Mouse (Mus musculus) erythroblast, embryonic 14.5 days (primary cell): ENCODE results near the gene Zfp346.

ENCODE experiments used
- GATA1 ChIP-seq: IDR thresholded peaks from 2 replicates; pipeline ENCODE4 v1.6.1; 2012; ENCODE audit warnings: low read length, inconsistent platforms, mixed read lengths
- TAL1 ChIP-seq: IDR thresholded peaks from 3 replicates; pipeline ENCODE4 v1.6.1; 2012; ENCODE audit warnings: low read length, inconsistent platforms, mixed read lengths

DNA sequence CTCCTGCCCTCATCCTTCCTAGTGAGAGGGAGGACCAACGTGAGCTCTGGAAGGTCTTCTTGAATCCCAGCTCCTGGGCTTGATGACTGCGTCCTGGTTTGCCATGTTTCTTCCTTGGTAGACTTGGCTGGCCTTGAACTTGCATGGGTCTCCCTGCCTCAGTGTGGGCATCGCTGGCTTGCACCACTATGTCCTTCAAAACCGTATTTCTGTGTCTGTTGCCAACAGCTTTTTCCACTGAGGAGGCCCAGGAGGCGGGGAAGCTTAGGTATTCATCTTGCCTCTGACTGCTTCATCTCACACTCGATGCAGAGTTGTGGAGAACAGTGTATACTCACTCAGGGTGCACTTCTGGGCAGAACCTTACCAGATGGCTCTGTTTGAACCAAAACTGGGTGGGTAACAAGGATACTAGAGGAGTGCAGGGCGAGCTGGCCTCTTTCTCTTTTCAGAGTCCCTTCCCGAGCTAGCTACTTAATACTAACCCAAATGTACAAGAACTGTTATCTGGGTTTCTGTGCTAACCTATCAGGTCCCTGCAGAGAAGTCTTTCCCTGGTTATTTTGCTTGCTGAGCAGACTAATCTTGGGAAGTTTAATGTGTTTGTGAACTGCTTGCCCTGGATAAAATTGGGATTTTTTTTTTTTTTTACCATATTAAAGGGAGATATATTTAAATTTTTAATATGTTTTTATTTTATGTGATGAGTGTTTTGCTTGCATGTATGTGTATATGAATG lies 1.0 kb downstream of the Zfp346 start:
- TF ChIP-seq GATA1 = no peak
- TF ChIP-seq TAL1 = no peak
